Mouse (Mus musculus) spleen, adult 2 months (tissue): ENCODE data around the gene 9930104L06Rik.

ENCODE experiments used
- CTCF ChIP-seq: fragments of 200-500 bp; IDR thresholded peaks from 2 replicates; pipeline ENCODE4 v1.5.1; 2011; ENCODE audit warnings: mild to moderate bottlenecking, inconsistent platforms; ENCODE audit not compliant: insufficient read depth, insufficient read length, insufficient replicate concordance; ENCODE audit errors: extremely low read depth
- POLR2A ChIP-seq: fragments of 200-500 bp; IDR thresholded peaks from 2 replicates; pipeline ENCODE4 v1.6.1; 2011; ENCODE audit warnings: low read depth, low read length, inconsistent platforms

DNA sequence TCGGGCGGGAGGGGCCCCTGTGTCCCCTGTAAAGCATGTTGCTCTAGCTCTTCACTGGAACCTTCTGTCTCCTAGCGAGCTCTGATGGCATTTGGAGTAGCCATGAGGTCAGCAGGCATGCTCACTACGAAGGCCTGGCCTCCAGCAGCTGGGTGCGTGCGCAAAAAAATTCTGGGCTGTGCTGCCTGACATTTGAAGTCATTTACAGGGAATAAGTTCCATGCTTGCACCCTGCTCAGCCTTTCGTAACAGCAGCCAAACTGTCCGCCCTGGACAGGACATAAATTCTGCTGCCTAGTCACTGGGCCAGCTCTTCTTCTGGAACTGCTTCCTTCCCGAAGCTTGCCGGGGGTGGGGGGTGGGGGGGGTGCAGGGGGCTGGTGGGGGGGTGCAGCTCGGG, 22.2 kb downstream of the 9930104L06Rik start:
- TF ChIP-seq CTCF (no peak), POLR2A (no peak)
